Mouse (Mus musculus) heart, embryonic 12.5 days (tissue): ENCODE measurements around the gene Gm42906. TPM values are rescaled to one million over a fixed set of nuclear protein-coding genes. Genes with fewer than 3 reads are reported as not detected.
A peak's percentile ranks its signal among the peaks of the same experiment; 100 is the strongest.

Experiments
- ATAC-seq: fragments of 200-750 bp; cut with Nextera tagmentation; 2 replicates; pipeline ENCODE4 v1.8.0; 2017; ENCODE audit warnings: moderate TSS enrichment, moderate library complexity; ENCODE audit not compliant: insufficient number of reproducible peaks, low FRiP score
- H3K27ac ChIP-seq: fragments of 300-500 bp; sonication (generic); 2 replicates; pipeline ENCODE4 v1.5.1; 2016; ENCODE audit warnings: mild to moderate bottlenecking, moderate library complexity; ENCODE audit not compliant: poor library complexity, severe bottlenecking
- H3K27me3 ChIP-seq: fragments of 300-500 bp; sonication (generic); replicated peaks from 2 replicates; pipeline ENCODE4 v1.6.1; 2016; ENCODE audit warnings: mild to moderate bottlenecking, moderate library complexity
- H3K36me3 ChIP-seq: fragments of 300-500 bp; sonication (generic); 2 replicates; pipeline ENCODE4 v1.6.1; 2016; ENCODE audit warnings: mild to moderate bottlenecking, moderate library complexity
- H3K4me1 ChIP-seq: fragments of 300-500 bp; sonication (generic); replicated peaks from 2 replicates; pipeline ENCODE4 v1.6.1; 2016; ENCODE audit warnings: mild to moderate bottlenecking
- H3K4me2 ChIP-seq: fragments of 300-500 bp; sonication (generic); 2 replicates; pipeline ENCODE4 v1.6.1; 2016; ENCODE audit warnings: mild to moderate bottlenecking, moderate library complexity
- H3K4me3 ChIP-seq: fragments of 300-500 bp; sonication (generic); 2 replicates; pipeline ENCODE4 v1.5.1; 2016; ENCODE audit warnings: mild to moderate bottlenecking
- H3K9ac ChIP-seq: fragments of 300-500 bp; sonication (generic); 2 replicates; pipeline ENCODE4 v1.6.1; 2016; ENCODE audit warnings: mild to moderate bottlenecking, moderate library complexity
- H3K9me3 ChIP-seq: fragments of 300-500 bp; sonication (generic); replicated peaks from 2 replicates; pipeline ENCODE4 v1.6.1; 2016; ENCODE audit warnings: mild to moderate bottlenecking, moderate library complexity
- WGBS: fragments of 180-500 bp; shearing (Covaris S2); methylation state at CpG from one replicate; pipeline ENCODE4 v1.1.7; 2016; 5-methylcytosine and 5-hydroxymethylcytosine counted together
- polyA plus RNA-seq: library from polyadenylated mRNA; unstranded; fragments of >200 nt; fragmentation: Nextera tagmentation; extraction: Ambion mirVana; gene quantifications from 2 replicates; pipeline ENCODE4 v1.2.1, GENCODE M21; 2016

The Gm42906 gene
- polyA plus RNA-seq, 1 experiment from 2014 or later, result not detected

GRCm38 (mm10) chr5:151252213-151252612 lies 175.8 kb downstream of the Gm42906 start:
- H3K27ac ChIP-seq, result no peak overlapping the region
- peak overlapping the region; percentile 48 for H3K4me2 ChIP-seq
- no peaks in the 10 kb centered on the region for H3K36me3 ChIP-seq
- H3K4me1 ChIP-seq, result peaks cover 26% of the 10 kb centered on the region
- ATAC-seq, result no peak
- WGBS, result 49% methylated on average over 8 of the region's 8 CpGs
- 0 out of 2 replicates have a peak, but pooled peaks cover 3% of the 10 kb centered on the region for H3K27me3 ChIP-seq
- H3K9me3 ChIP-seq, result no peaks in the 10 kb centered on the region
- no peak overlapping the region for H3K9ac ChIP-seq
- H3K4me3 ChIP-seq, result no peak overlapping the region

GRCm38 (mm10) chr5:151251656-151252055 lies 176.3 kb downstream of the Gm42906 start:
- no peak overlapping the region for H3K9ac ChIP-seq

GRCm38 (mm10) chr5:151248671-151249620 lies 179.0 kb downstream of the Gm42906 start:
- Histone ChIP-seq H3K9ac (peak overlapping the region; percentile 29; the same call in 1 of the 2 replicates), H3K4me2 (peak overlapping the region; percentile 24; the same call in 1 of the 2 replicates), H3K4me3 (0 out of 2 replicates have a peak overlapping the region, but pooled peaks have one; percentile 5), H3K9me3 (no peaks in the 10 kb centered on the region; the same call in 1 of the 2 replicates), H3K27me3 (peaks cover 6% of the 10 kb centered on the region; the same call in 1 of the 2 replicates), H3K27ac (no peak overlapping the region), H3K36me3 (no peaks in the 10 kb centered on the region), H3K4me1 (peaks cover 36% of the 10 kb centered on the region)
- no peak for ATAC-seq
- 50% methylated on average over 10 of the region's 10 CpGs for WGBS

More at GRCm38 (mm10) chr5:151251656-151252055, 176.3 kb downstream of the Gm42906 start:
- H3K4me3 ChIP-seq, result no peak overlapping the region
- peaks cover 31% of the 10 kb centered on the region for H3K4me1 ChIP-seq
- 46% methylated on average over 8 of the region's 8 CpGs for WGBS
- no peak overlapping the region for H3K27ac ChIP-seq
- H3K4me2 ChIP-seq, result no peak overlapping the region
- H3K36me3 ChIP-seq, result no peaks in the 10 kb centered on the region
- no peaks in the 10 kb centered on the region for H3K9me3 ChIP-seq
- no peak for ATAC-seq
- H3K27me3 ChIP-seq, result 0 out of 2 replicates have a peak, but pooled peaks cover 3% of the 10 kb centered on the region

- no peak for ATAC-seq
- Histone ChIP-seq H3K9ac (no peak overlapping the region), H3K27me3 (peaks cover 6% of the 10 kb centered on the region; the same call in 1 of the 2 replicates), H3K4me2 (no peak overlapping the region), H3K36me3 (no peaks in the 10 kb centered on the region), H3K9me3 (no peaks in the 10 kb centered on the region; the same call in 1 of the 2 replicates), H3K4me1 (peaks cover 36% of the 10 kb centered on the region), H3K4me3 (no peak overlapping the region), H3K27ac (no peak overlapping the region)
- 77% methylated on average over 2 of the region's 2 CpGs for WGBS
These were observed 179.9 kb downstream of the Gm42906 start for GRCm38 (mm10) chr5:151248084-151248483.

GRCm38 (mm10) chr5:151247115-151247875 lies 180.7 kb downstream of the Gm42906 start:
- peak; percentile 67; the same call in 1 of the 2 replicates for ATAC-seq

GRCm38 (mm10) chr5:151246287-151246686 lies 181.7 kb downstream of the Gm42906 start:
- Histone ChIP-seq H3K4me3 (no peak overlapping the region), H3K9me3 (no peaks in the 10 kb centered on the region; the same call in 1 of the 2 replicates), H3K27me3 (peaks cover 10% of the 10 kb centered on the region; the same call in 1 of the 2 replicates), H3K9ac (no peak overlapping the region), H3K4me1 (peaks cover 31% of the 10 kb centered on the region), H3K27ac (no peak overlapping the region), H3K36me3 (no peaks in the 10 kb centered on the region), H3K4me2 (no peak overlapping the region)
- 74% methylated on average over 2 of the region's 2 CpGs for WGBS
- ATAC-seq, result no peak

More at GRCm38 (mm10) chr5:151247115-151247875, 180.7 kb downstream of the Gm42906 start:
- H3K4me3 ChIP-seq, result no peak overlapping the region
- peaks cover 36% of the 10 kb centered on the region for H3K4me1 ChIP-seq
- H3K9me3 ChIP-seq, result no peaks in the 10 kb centered on the region; the same call in 1 of the 2 replicates
- no peak overlapping the region for H3K9ac ChIP-seq
- H3K36me3 ChIP-seq, result no peaks in the 10 kb centered on the region
- peak overlapping the region; percentile 60 for H3K27ac ChIP-seq
- 34% methylated on average over 11 of the region's 11 CpGs for WGBS
- H3K4me2 ChIP-seq, result peak overlapping the region; percentile 35
- H3K27me3 ChIP-seq, result peaks cover 7% of the 10 kb centered on the region; the same call in 1 of the 2 replicates

- Histone ChIP-seq H3K27me3 (peaks cover 10% of the 10 kb centered on the region; the same call in 1 of the 2 replicates), H3K9ac (no peak overlapping the region), H3K36me3 (no peaks in the 10 kb centered on the region), H3K4me2 (no peak overlapping the region), H3K4me1 (peaks cover 31% of the 10 kb centered on the region), H3K4me3 (no peak overlapping the region), H3K9me3 (no peaks in the 10 kb centered on the region; the same call in 1 of the 2 replicates), H3K27ac (no peak overlapping the region)
- ATAC-seq, result no peak
- 83% methylated on average over 5 of the region's 5 CpGs for WGBS
These were observed 182.4 kb downstream of the Gm42906 start for GRCm38 (mm10) chr5:151245571-151245970.

GRCm38 (mm10) chr5:151238730-151239129 lies 189.2 kb downstream of the Gm42906 start:
- peaks cover 4% of the 10 kb centered on the region for H3K27me3 ChIP-seq
- H3K9ac ChIP-seq, result no peak overlapping the region
- ATAC-seq, result no peak
- H3K4me1 ChIP-seq, result 0 out of 2 replicates have a peak, but pooled peaks cover 3% of the 10 kb centered on the region
- no peak overlapping the region for H3K27ac ChIP-seq
- no peaks in the 10 kb centered on the region for H3K36me3 ChIP-seq
- 70% methylated on average over 9 of the region's 9 CpGs for WGBS
- H3K9me3 ChIP-seq, result no peaks in the 10 kb centered on the region
- H3K4me2 ChIP-seq, result no peak overlapping the region
- no peak overlapping the region for H3K4me3 ChIP-seq

GRCm38 (mm10) chr5:151236411-151236810 lies 191.6 kb downstream of the Gm42906 start:
- H3K27ac ChIP-seq, result no peak overlapping the region
- no peak overlapping the region for H3K4me3 ChIP-seq
- 62% methylated on average over 5 of the region's 5 CpGs for WGBS
- no peaks in the 10 kb centered on the region for H3K36me3 ChIP-seq
- H3K4me2 ChIP-seq, result no peak overlapping the region
- H3K4me1 ChIP-seq, result peaks cover 3% of the 10 kb centered on the region; the same call in 1 of the 2 replicates
- ATAC-seq, result no peak
- H3K9ac ChIP-seq, result no peak overlapping the region
- no peaks in the 10 kb centered on the region for H3K9me3 ChIP-seq
- H3K27me3 ChIP-seq, result peaks cover 3% of the 10 kb centered on the region

- WGBS, result under 1% methylated on average over 49 of the region's 49 CpGs
- Histone ChIP-seq H3K27ac (no peak within 1 kb of the TSS), H3K4me3 (peak within 1 kb of the TSS; percentile 59), H3K9me3 (no peaks in the 10 kb centered on the region), H3K27me3 (peaks cover 3% of the 10 kb centered on the region), H3K4me1 (peaks cover 3% of the 10 kb centered on the region; the same call in 1 of the 2 replicates), H3K4me2 (peak within 1 kb of the TSS; percentile 97), H3K9ac (peak within 1 kb of the TSS; percentile 73), H3K36me3 (no peaks in the 10 kb centered on the region)
- ATAC-seq, result peak; percentile 81
These were observed 194.4 kb downstream of the Gm42906 start, which contains the start of gene Stard13 for GRCm38 (mm10) chr5:151233400-151234031. TSS of gene Stard13 (minus strand) at chr5:151233836.
